Mouse (Mus musculus): ENCODE measurements around the gene Acot2. TPM values are rescaled to one million over a fixed set of nuclear protein-coding genes. Genes with fewer than 3 reads are reported as not detected.

The Acot2 gene
- polyA plus RNA-seq (2015; fragmentation: Nextera tagmentation; extraction: Ambion mirVana): 24.2 and 26.1 TPM in 2 replicates

DNA sequence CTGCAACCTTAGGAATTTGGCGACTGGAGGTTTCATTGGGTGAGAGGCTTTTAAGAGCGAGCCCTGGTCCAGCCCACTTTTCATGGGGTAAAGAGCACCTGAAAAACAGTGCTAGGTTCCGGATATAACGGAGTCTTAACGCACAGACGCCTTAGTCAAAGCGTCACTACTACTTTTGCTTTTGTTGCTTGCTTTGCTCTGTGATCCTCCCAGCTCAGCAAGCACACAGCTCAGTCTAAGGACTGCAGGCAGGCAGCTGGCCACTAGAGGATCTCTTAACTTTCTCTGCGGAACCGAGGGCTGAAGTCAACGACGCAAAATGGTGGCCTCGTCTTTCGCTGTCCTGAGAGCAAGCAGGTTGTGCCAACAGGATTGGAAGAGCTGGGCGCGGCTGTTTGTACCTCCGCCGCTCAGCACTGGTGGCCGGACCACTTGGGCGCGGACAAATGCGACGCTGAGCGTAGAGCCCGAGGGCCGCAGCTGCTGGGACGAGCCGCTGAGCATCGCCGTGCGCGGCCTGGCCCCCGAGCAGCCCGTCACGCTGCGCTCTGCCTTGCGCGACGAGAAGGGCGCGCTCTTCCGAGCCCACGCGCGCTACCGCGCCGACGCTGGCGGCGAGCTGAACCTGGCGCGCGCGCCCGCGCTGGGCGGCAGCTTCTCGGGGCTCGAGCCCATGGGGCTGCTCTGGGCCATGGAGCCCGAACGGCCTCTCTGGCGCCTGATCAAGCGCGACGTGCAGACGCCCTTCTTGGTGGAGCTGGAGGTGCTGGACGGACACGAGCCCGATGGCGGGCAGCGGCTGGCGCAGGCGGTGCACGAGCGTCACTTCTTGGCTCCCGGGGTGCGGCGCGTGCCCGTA lies at the start of gene Acot2:
Gene Acot2, plus strand, starts transcription at position 279 of the 859 bp plus-strand sequence.

DNA sequence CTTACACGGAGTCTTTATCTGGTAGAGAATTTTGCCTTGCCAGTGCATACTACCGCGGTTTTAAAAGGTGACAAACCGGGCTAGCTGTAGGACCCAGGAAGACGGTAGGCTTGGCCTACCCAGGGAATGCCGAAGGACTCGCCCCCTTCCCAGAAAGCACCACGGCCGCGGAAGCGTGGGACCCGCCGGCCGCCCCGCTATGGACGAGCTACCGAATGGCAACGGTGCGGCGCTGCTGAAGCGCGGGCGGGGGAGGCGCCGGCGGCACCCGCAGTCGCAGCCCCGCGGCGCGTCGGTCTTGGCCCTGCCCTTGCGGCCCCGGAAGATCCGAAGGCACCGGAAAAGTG lies 37.2 kb upstream of the Acot2 start, which contains the start of gene Riox1:
Gene Riox1, plus strand, starts transcription at position 116 of the 347 bp plus-strand sequence.

DNA sequence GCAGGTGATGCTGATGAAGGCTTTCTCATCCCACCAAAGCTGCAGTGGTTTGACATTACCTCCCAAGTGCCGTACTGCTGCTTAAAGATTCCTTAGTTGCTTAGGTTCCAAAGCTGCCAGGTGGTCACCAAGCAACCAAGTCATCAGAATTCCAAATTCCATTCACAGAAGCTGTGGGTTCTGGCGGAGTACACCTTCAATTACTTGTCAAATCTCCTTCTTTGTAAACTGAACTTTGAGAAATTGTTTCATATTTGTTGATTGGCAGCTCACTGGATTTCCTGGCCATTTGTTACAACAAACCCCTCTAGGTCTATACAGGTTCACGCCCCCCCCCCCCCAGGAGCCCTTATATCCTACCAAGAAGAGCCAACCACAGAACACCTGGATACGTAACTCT lies 2.9 kb upstream of the Acot2 start, which contains the start of gene Heatr4:
Gene Heatr4, minus strand, starts transcription at position 101 of the 400 bp plus-strand sequence.

DNA sequence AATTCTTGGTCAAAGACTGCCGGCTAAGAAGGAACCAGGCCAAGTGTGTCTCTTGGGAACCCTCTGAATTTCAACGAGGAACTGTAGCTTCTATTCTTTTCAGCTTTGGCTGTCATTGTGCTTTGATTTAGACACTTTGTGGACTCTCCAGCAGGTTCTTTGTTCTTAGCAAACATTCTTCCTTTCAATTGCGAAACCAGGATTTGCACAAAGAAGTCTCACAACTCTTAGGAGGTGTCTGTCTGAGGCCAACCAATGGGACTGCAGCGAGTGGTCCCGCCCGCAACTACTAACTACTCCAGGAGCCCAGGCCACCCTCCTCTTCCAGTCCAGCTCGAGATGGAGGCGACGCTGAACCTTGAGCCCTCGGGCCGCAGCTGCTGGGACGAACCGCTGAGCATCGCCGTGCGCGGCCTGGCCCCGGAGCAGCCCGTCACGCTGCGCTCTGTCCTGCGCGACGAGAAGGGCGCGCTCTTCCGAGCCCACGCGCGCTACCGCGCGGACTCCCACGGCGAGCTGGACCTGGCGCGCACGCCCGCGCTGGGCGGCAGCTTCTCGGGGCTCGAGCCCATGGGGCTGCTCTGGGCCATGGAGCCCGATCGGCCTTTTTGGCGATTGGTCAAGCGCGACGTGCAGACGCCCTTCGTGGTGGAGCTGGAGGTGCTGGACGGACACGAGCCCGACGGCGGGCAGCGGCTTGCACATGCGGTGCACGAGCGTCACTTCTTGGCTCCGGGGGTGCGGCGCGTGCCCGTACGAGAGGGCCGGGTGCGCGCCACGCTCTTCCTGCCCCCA lies 21.7 kb downstream of the Acot2 start, which contains the start of gene Acot1:
Gene Acot1, plus strand, starts transcription at position 320 of the 795 bp plus-strand sequence.

DNA sequence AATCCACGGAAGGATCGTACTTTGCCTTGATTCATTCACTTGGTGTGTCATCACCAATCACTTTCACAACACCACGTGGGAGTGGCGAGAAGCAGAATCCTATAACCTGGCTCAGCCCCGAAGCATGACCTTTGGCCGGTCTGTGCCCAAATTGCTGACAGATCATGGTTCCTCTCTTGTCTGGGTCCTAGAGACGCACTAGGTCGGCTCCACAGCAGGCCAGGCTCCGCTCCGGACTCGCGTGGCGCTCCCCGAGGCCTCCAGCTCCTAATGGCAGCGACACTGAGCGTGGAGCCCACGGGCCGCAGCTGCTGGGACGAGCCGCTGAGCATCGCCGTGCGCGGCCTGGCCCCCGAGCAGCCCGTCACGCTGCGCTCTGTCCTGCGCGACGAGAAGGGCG lies 50.6 kb downstream of the Acot2 start, which contains the start of gene Acot4:
Gene Acot4, plus strand, starts transcription at position 139 of the 400 bp plus-strand sequence.

DNA sequence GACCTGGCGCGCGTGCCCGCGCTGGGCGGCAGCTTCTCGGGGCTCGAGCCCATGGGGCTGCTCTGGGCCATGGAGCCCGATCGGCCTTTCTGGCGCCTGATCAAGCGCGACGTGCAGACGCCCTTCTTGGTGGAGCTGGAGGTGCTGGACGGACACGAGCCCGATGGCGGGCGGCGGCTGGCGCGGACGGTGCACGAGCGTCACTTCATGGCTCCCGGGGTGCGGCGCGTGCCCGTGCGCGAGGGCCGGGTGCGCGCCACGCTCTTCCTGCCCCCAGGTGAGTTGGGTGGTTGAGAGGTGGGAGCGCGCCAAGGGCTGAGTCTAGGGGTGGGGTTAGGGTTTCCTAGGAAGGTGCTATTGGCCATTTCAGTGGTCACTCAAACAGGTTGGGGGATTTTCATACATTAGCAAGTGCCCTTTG lies 51.0 kb downstream of the Acot2 start, which contains the start of gene Gm49366:
Gene Gm49366, plus strand, starts transcription at position 245 of the 421 bp plus-strand sequence.

Other genes with a start within 250 kb of the Acot2 start
- gene Papln, start 224.2 kb upstream of the Acot2 start, polyA plus RNA-seq (2015; fragmentation: Nextera tagmentation; extraction: Ambion mirVana): 0.31 and 0.38 TPM in 2 replicates
- gene Numb, start 65.9 kb upstream of the Acot2 start, polyA plus RNA-seq (2015; fragmentation: Nextera tagmentation; extraction: Ambion mirVana): 9.9 and 12.6 TPM in 2 replicates
- 10.9 and 11.4 TPM in 2 replicates for gene Riox1, start 37.3 kb upstream of the Acot2 start, polyA plus RNA-seq (2015; fragmentation: Nextera tagmentation; extraction: Ambion mirVana)
- 0.05 TPM in 1 of 2 replicates, not detected in the other for gene Heatr4, start 3.0 kb upstream of the Acot2 start, polyA plus RNA-seq (2015; fragmentation: Nextera tagmentation; extraction: Ambion mirVana)
- 139 and 144 TPM in 2 replicates for gene Acot1, start 21.6 kb downstream of the Acot2 start, polyA plus RNA-seq (2015; fragmentation: Nextera tagmentation; extraction: Ambion mirVana)
- gene Acot4, start 50.5 kb downstream of the Acot2 start, polyA plus RNA-seq (2015; fragmentation: Nextera tagmentation; extraction: Ambion mirVana): 0.84 and 1.6 TPM in 2 replicates
- not detected in 2 replicates for gene Gm49366, start 51.1 kb downstream of the Acot2 start, polyA plus RNA-seq (2015; fragmentation: Nextera tagmentation; extraction: Ambion mirVana)
- 1.5 and 1.6 TPM in 2 replicates for gene Acot3, start 64.3 kb downstream of the Acot2 start, polyA plus RNA-seq (2015; fragmentation: Nextera tagmentation; extraction: Ambion mirVana)
- gene Acot5, start 81.5 kb downstream of the Acot2 start, polyA plus RNA-seq (2015; fragmentation: Nextera tagmentation; extraction: Ambion mirVana): 3.4 TPM in 2 replicates
- 1.8 and 1.9 TPM in 2 replicates for gene Acot6, start 112.8 kb downstream of the Acot2 start, polyA plus RNA-seq (2015; fragmentation: Nextera tagmentation; extraction: Ambion mirVana)
- 8.2 and 11.2 TPM in 2 replicates for gene Dnal1, start 126.5 kb downstream of the Acot2 start, polyA plus RNA-seq (2015; fragmentation: Nextera tagmentation; extraction: Ambion mirVana)
- 4.1 and 4.5 TPM in 2 replicates for gene Pnma1, start 160.6 kb downstream of the Acot2 start, polyA plus RNA-seq (2015; fragmentation: Nextera tagmentation; extraction: Ambion mirVana)
- 3.7 and 4.1 TPM in 2 replicates for gene Elmsan1, start 231.0 kb downstream of the Acot2 start, polyA plus RNA-seq (2015; fragmentation: Nextera tagmentation; extraction: Ambion mirVana)